Mouse (Mus musculus) CH12.LX (cell line): ENCODE measurements around the gene Aldh3a1. TPM values are rescaled to one million over a fixed set of nuclear protein-coding genes. Genes with fewer than 3 reads are reported as not detected.

Experiments
- DNase-seq: peaks from one replicate; pipeline ENCODE4 v3.0.0-alpha.2; 2013; ENCODE audit errors: extremely low read depth
- H3K27ac ChIP-seq: 2 replicates; pipeline ENCODE4 v1.5.1; 2012; ENCODE audit warnings: low read depth, mild to moderate bottlenecking, control low read depth, moderate library complexity; ENCODE audit not compliant: insufficient read depth
- H3K27me3 ChIP-seq: replicated peaks from 2 replicates; pipeline ENCODE3; 2012; ENCODE audit warnings: inconsistent platforms
- H3K36me3 ChIP-seq, 2 experiments: replicated peaks in 1 of 2; 2 replicates each; pipeline versions ENCODE3 to v1.6.1; 2012; ENCODE audit warnings: inconsistent platforms in 1 of 2, low read length in 1 of 2, mild to moderate bottlenecking in 1 of 2, mixed read lengths in 1 of 2, moderate library complexity in 1 of 2; ENCODE audit not compliant: control insufficient read depth in 1 of 2, insufficient read depth in 1 of 2
- H3K4me1 ChIP-seq, 2 experiments: 2 replicates each; pipeline ENCODE4 v1.6.1; 2012; ENCODE audit warnings: inconsistent platforms in 1 of 2, moderate library complexity in 1 of 2; ENCODE audit not compliant: insufficient read depth in 2 of 2, control insufficient read depth in 1 of 2
- H3K4me2 ChIP-seq: 2 replicates; pipeline ENCODE4 v1.6.1; 2012; ENCODE audit warnings: low read depth, mild to moderate bottlenecking, control low read depth; ENCODE audit not compliant: poor library complexity, insufficient read depth, severe bottlenecking
- H3K4me3 ChIP-seq, 3 experiments: fragments of 150-350 bp in 1 of 3; sonication (generic) in 1 of 3; replicated peaks in 1 of 3; 2 replicates each; pipeline versions ENCODE3 to v1.5.1; 2011 to 2012; ENCODE audit warnings: low read depth in 2 of 3, low read length in 2 of 3, mild to moderate bottlenecking in 2 of 3, moderate library complexity in 2 of 3, control low read depth in 1 of 3, improper control_type of control experiment in 1 of 3, inconsistent platforms in 1 of 3, mixed read lengths in 1 of 3; ENCODE audit not compliant: poor library complexity in 1 of 3
- H3K79me2 ChIP-seq: replicated peaks from 2 replicates; pipeline ENCODE4 v1.6.1; 2012; ENCODE audit warnings: mild to moderate bottlenecking, moderate library complexity; ENCODE audit not compliant: control insufficient read depth, poor library complexity, insufficient read depth, severe bottlenecking; ENCODE audit errors: extremely low read depth
- H3K9ac ChIP-seq: 2 replicates; pipeline ENCODE4 v1.6.1; 2012; ENCODE audit warnings: low read depth, mild to moderate bottlenecking, control low read depth, moderate library complexity; ENCODE audit not compliant: insufficient read depth
- H3K9me3 ChIP-seq: replicated peaks from 2 replicates; pipeline ENCODE3; 2012; ENCODE audit warnings: low read length, inconsistent platforms, mixed read lengths
- BHLHE40 ChIP-seq: IDR thresholded peaks from 2 replicates; pipeline ENCODE4 v1.6.1; 2011; ENCODE audit warnings: mild to moderate bottlenecking, low read depth, low read length, improper control_type of control experiment
- CHD1 ChIP-seq: IDR thresholded peaks from 2 replicates; pipeline ENCODE4 v1.6.1; 2012; ENCODE audit warnings: low read depth, low read length, improper control_type of control experiment, inconsistent platforms
- CHD2 ChIP-seq: IDR thresholded peaks from 2 replicates; pipeline ENCODE4 v1.6.1; 2011; ENCODE audit warnings: low read length, improper control_type of control experiment
- E2F4 ChIP-seq: IDR thresholded peaks from 2 replicates; pipeline ENCODE4 v1.6.1; 2011; ENCODE audit warnings: low read depth, low read length, improper control_type of control experiment; ENCODE audit not compliant: insufficient replicate concordance
- ELF1 ChIP-seq: IDR thresholded peaks from 2 replicates; pipeline ENCODE4 v1.6.1; 2014; ENCODE audit warnings: low read depth, mild to moderate bottlenecking, inconsistent platforms, low read length, improper control_type of control experiment
- IRF4 ChIP-seq: IDR thresholded peaks from 2 replicates; pipeline ENCODE4 v1.6.1; 2014; ENCODE audit warnings: low read depth, mild to moderate bottlenecking, inconsistent platforms, low read length, improper control_type of control experiment
- JUN ChIP-seq: IDR thresholded peaks from 2 replicates; pipeline ENCODE4 v1.6.1; 2011; ENCODE audit warnings: low read depth, mild to moderate bottlenecking, low read length, improper control_type of control experiment, moderate library complexity; ENCODE audit not compliant: insufficient read depth
- JUND ChIP-seq: conservative IDR thresholded peaks from 2 replicates; pipeline ENCODE4 v1.6.1; 2011; ENCODE audit warnings: low read depth, low read length, improper control_type of control experiment
- KAT2A ChIP-seq: IDR thresholded peaks from 2 replicates; pipeline ENCODE4 v1.6.1; 2012; ENCODE audit warnings: low read length, improper control_type of control experiment, inconsistent platforms; ENCODE audit not compliant: insufficient replicate concordance
- MAFK ChIP-seq: IDR thresholded peaks from 2 replicates; pipeline ENCODE4 v1.6.1; 2011; ENCODE audit warnings: low read length, improper control_type of control experiment; ENCODE audit not compliant: insufficient replicate concordance
- MAZ ChIP-seq: IDR thresholded peaks from 2 replicates; pipeline ENCODE4 v1.6.1; 2012; ENCODE audit warnings: low read depth, mild to moderate bottlenecking, inconsistent platforms, low read length, improper control_type of control experiment, moderate library complexity
- NRF1 ChIP-seq: IDR thresholded peaks from 2 replicates; pipeline ENCODE4 v1.6.1; 2014; ENCODE audit warnings: low read depth, mild to moderate bottlenecking, inconsistent platforms, low read length, improper control_type of control experiment, moderate library complexity
- PAX5 ChIP-seq: IDR thresholded peaks from 2 replicates; pipeline ENCODE4 v1.6.1; 2012; ENCODE audit warnings: low read length, inconsistent platforms, mixed read lengths
- RCOR1 ChIP-seq: conservative IDR thresholded peaks from 2 replicates; pipeline ENCODE4 v1.6.1; 2012; ENCODE audit warnings: low read depth, mild to moderate bottlenecking, inconsistent platforms, low read length, improper control_type of control experiment
- USF2 ChIP-seq: conservative IDR thresholded peaks from 2 replicates; pipeline ENCODE4 v1.6.1; 2011; ENCODE audit warnings: low read depth, low read length, improper control_type of control experiment
- ZC3H11A ChIP-seq: IDR thresholded peaks from 2 replicates; pipeline ENCODE4 v1.6.1; 2012; ENCODE audit warnings: low read depth, mild to moderate bottlenecking, inconsistent platforms, low read length, improper control_type of control experiment
- ZKSCAN1 ChIP-seq: IDR thresholded peaks from 2 replicates; pipeline ENCODE4 v1.6.1; 2012; ENCODE audit warnings: low read depth, inconsistent platforms, low read length, improper control_type of control experiment, borderline replicate concordance
- ZMIZ1 ChIP-seq: IDR thresholded peaks from 2 replicates; pipeline ENCODE4 v1.6.1; 2012; ENCODE audit warnings: low read depth, mild to moderate bottlenecking, inconsistent platforms, low read length, improper control_type of control experiment
- ZNF384 ChIP-seq: IDR thresholded peaks from 2 replicates; pipeline ENCODE4 v1.6.1; 2012; ENCODE audit warnings: low read depth, low read length, improper control_type of control experiment, inconsistent platforms
- dilution Hi-C: fragments of 300-500 bp; cut with MboI; formaldehyde crosslinking; loops from 2 replicates; pipeline ENCODE4 v1.14.3; 2020; ENCODE audit warnings: low sequenced_read_pairs; ENCODE audit not compliant: extremely low pct_unique_long_range_greater_than_20kb, extremely low pct_ligation_motif_present
- in situ Hi-C: fragments of 300-500 bp; cut with MboI; formaldehyde crosslinking; loops from 3 replicates; pipeline ENCODE4 v1.14.3; 2019; ENCODE audit warnings: low sequenced_read_pairs, low pct_ligation_motif_present, low pct_unique_long_range_greater_than_20kb, mixed read lengths
- polyA plus RNA-seq: library from polyadenylated mRNA; unstranded; fragments of >175 nt; gene quantifications from 2 replicates; pipeline ENCODE4 v1.2.1, GENCODE M21; 2012; ENCODE audit warnings: low read depth; ENCODE audit not compliant: insufficient read length
- total RNA-seq, 2 experiments: library from RNA; depleted of rRNA; stranded (reverse); fragments of 300-350 nt in 1 of 2; fragments of >200 nt in 1 of 2; gene quantifications; 2 replicates each; pipeline ENCODE4 v1.2.3; 2012 to 2014

Aldh3a1 gene
- total and polyA plus RNA-seq, 3 experiments: 0.12 to 0.25 (median 0.13) TPM

DNA sequence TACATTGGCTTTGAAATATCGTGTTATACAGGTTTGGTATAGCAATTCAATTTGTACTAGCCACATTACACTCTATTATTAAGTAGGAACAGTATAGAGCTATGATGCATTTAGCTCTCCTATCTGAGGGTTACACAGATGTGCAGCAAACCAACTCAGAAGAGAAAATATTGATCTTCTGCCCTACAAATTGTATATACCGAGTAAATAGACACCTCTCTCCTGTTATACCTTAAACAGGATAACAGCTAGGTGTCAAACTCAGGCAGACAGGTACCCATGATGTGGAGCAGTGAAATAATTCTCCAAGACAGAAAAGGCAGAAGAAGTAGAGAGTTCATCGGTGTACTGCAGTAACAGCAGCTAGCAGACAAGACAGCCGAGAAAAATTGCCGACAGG, 31.6 kb upstream of the Aldh3a1 start:
- Histone ChIP-seq H3K79me2 (peaks cover 31% of the 10 kb centered on the region), H3K36me3 (peaks cover 0 to 15% of the 10 kb centered on the region in 2 experiments), H3K9ac (no peak overlapping the region; the same call in 1 of the 2 replicates)
- dilution Hi-C loops: no loop called here
- 0 out of 2 replicates have a peak, but pooled peaks have one; percentile 73 for TF ChIP-seq CHD1
- TF ChIP-seq JUN: no peak
- TF ChIP-seq, all 38 proteins: peak for 1
- Histone ChIP-seq H3K4me3 (peak overlapping the region in 2 of 3 experiments; percentile 5 to 24), H3K27ac (no peak overlapping the region), H3K9me3 (no peaks in the 10 kb centered on the region), H3K27me3 (no peaks in the 10 kb centered on the region), H3K4me2 (peak overlapping the region; percentile 29; the same call in 1 of the 2 replicates), H3K4me1 (peaks cover 9 to 36% of the 10 kb centered on the region in 2 experiments)
- in situ Hi-C loops: no loop called here
- no peak for DNase-seq

DNA sequence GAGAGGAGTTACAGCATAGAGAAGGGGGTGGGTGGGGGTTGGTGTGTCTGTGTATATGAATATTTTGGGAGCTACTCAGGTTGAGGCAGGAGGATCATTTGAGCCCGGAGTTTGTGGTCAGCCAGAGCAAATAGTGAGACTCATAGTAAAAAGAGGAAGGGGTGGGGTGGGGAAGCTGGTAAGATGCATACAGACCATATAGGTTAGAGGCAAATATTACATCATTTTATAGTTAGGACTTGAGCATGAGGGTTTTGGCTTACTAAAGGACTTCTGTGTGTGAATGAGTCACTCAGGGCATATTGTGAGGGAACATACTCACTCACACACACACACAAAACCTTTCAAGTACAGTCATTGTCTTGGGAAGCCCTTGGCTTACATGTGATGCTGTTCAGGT, 31.0 kb upstream of the Aldh3a1 start:
- H3K9me3 ChIP-seq: no peaks in the 10 kb centered on the region
- TF ChIP-seq ZC3H11A (no peak), IRF4 (no peak), E2F4 (no peak), PAX5 (no peak), BHLHE40 (no peak), ZMIZ1 (no peak), CHD2 (no peak), NRF1 (no peak), ZNF384 (no peak), JUND (no peak), USF2 (no peak), MAZ (no peak), KAT2A (no peak), MAFK (no peak), ELF1 (no peak), ZKSCAN1 (no peak), RCOR1 (no peak)
- TF ChIP-seq, all 38 proteins: peak for 0
- peaks cover 0 to 11% of the 10 kb centered on the region in 2 experiments for H3K36me3 ChIP-seq
- H3K9ac ChIP-seq: no peak overlapping the region
- H3K27ac ChIP-seq: no peak overlapping the region
- in situ Hi-C loops (no loop called here), dilution Hi-C loops (no loop called here)
- H3K79me2 ChIP-seq: peaks cover 28% of the 10 kb centered on the region
- H3K4me3 ChIP-seq: no peak overlapping the region
- H3K27me3 ChIP-seq: no peaks in the 10 kb centered on the region
- no peak for DNase-seq
- H3K4me1 ChIP-seq: peaks cover 9 to 34% of the 10 kb centered on the region in 2 experiments
- H3K4me2 ChIP-seq: peak overlapping the region; percentile 29; the same call in 1 of the 2 replicates
